Mouse (Mus musculus) cerebellum, adult 9-10 months (tissue): ENCODE data around the gene Fam204a.

Experiments
- DNase-seq: peaks from one replicate; pipeline ENCODE4 v3.0.0; 2022

The Fam204a gene

GRCm38 (mm10) chr19:60225899-60226844 is at the start of gene Fam204a:
Gene Fam204a, minus strand, starts transcription at chr19:60226701.
- DNase-seq, result peak; percentile 96

GRCm38 (mm10) chr19:60265789-60266188 is 39.3 kb upstream of the Fam204a start:
- no peak for DNase-seq

- no peak for DNase-seq
These were observed 34.2 kb upstream of the Fam204a start for GRCm38 (mm10) chr19:60260689-60261088.

GRCm38 (mm10) chr19:60252021-60252420 is 25.5 kb upstream of the Fam204a start:
- no peak for DNase-seq

GRCm38 (mm10) chr19:60251197-60251596 is 24.7 kb upstream of the Fam204a start:
- DNase-seq, result no peak

GRCm38 (mm10) chr19:60245250-60245649 is 18.7 kb upstream of the Fam204a start:
- no peak for DNase-seq

DNA sequence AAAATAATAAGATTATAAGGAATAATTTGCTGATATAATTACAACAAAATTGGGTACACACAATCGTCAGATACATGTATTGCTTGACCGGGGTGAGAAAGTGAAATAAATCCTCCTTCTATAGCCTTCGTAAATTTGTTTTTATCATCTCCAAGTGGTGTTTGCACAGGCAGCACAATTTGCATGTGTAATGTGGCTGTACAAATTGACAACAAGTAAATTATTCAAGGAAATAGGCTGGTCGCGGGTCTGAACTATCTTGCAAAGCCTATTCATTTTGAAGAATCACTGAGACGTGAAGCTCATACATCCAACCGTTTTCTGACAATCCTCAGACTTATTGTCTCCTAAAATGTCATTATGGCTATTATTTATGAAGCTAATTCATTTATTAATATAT is 16.1 kb upstream of the Fam204a start:
- DNase-seq, result no peak

GRCm38 (mm10) chr19:60241916-60242602 is 15.6 kb upstream of the Fam204a start:
- no peak for DNase-seq

GRCm38 (mm10) chr19:60231542-60231941 is 5.0 kb upstream of the Fam204a start:
- no peak for DNase-seq

GRCm38 (mm10) chr19:60226845-60227235 is 339 bp upstream of the Fam204a start:
- no peak for DNase-seq

- no peak for DNase-seq
These were observed 7.1 kb downstream of the Fam204a start for GRCm38 (mm10) chr19:60219395-60219794.

DNA sequence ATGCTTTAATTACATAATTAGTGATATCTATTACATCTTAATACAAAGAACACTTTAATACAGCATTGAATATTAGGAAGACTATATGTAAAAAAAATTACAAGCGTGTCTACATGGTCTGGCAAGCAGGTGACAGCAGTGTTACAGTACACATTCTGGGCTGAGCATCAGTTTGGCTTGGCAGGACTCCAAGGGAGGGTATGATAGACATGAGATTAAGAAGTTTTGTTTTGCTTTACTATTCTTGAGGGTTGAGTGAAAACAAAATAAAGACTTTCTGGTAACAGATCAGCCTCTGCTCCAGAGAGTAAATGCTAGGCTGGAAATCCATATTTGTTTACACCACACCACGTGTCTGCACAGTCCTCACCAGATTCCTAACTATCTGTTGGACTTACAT is 8.5 kb downstream of the Fam204a start:
- no peak for DNase-seq

GRCm38 (mm10) chr19:60208173-60208572 is 18.3 kb downstream of the Fam204a start:
- DNase-seq, result no peak

DNA sequence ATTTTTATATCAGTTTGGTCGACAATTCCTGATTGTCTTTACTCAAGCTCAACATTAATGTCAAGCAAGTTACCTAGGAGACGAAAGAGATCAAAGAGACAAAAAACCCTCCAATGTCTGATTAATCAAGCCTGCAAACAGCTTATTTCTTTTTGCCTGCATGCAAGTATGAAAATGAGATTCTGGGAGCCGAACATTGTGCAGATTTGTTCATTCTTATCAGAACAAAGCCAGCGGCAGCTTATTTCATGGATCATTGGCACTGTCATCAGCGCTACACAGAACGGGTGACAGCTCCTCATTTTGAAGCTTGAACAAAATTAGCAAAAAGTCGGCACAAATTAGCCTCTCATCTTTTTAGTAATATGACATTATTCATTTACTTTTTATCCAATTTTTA is 22.3 kb downstream of the Fam204a start:
- DNase-seq, result no peak

DNA sequence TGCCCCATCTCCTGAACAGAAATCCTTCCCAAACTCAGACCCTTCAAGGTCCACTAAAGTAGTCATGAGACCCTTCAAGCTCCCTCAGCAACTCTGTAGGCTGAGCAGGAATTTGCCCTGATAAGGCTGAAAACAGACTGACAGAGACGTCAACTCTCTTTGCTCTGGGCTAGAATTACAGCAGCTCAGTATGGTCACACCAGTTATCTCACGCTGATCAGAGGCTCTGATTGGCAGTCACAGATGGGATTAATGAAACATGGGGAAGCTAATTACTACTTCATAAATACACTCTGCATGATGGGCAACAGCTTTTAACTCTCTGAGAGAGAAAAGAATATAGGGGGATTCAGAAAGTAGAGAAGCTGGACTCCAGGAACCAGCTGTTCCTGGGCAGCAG is 26.2 kb downstream of the Fam204a start:
- no peak for DNase-seq

DNA sequence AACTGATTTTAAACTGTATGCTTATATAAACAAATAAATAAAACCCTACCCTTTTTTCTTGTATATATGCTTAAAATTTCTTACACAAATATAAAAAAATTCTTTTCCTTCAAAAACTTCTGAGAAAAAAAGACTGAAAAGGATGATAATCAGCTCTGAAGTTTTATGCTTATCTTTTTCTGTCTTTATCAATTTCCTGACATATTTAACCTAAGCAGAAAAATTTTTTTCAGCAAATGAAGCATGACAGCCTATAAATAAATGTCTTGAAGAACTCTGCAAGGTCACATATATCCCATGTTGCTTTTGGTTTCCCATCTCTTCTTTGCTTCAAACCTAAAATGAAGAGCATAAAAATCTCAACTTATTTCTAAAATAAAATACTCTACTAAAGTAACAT is 27.3 kb downstream of the Fam204a start:
- DNase-seq, result no peak

DNA sequence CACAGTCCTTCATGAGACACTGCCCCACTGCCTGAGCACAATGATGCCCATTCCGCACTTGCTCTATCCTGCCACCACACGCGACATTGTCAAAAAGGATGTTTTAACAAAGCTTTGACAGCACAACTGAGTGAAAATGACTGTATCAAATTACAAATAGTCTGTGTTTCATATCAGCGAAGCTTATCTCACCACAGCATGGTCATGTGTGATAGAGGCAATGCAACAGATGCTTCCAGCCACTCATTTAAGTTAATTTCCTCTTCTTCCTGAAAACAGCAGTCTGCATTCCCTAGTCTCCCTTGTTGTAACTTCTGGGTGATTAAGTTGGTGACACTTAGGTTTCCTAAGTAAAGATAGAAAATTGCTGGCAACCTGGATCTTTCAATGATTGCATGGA is 33.7 kb downstream of the Fam204a start:
- no peak for DNase-seq

DNA sequence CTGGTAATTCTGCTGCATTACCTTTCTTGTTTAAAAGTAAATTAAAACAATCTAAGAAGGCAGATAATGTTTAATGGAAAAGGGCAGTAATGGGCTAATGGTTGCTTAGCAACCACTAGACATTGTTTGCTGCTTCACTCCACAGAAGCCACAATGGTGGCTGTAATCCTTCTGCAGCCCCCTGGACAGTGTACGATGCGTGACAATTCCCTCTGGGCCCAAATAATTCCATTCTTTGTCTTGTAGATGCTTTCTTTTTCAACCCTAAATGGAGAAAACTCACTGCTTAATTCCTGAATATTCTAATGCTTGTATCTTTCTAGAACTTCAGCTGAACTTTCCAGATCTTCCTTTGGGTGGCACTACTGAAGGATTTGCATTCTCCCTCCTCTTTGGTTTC is 37.3 kb downstream of the Fam204a start:
- DNase-seq, result no peak

DNA sequence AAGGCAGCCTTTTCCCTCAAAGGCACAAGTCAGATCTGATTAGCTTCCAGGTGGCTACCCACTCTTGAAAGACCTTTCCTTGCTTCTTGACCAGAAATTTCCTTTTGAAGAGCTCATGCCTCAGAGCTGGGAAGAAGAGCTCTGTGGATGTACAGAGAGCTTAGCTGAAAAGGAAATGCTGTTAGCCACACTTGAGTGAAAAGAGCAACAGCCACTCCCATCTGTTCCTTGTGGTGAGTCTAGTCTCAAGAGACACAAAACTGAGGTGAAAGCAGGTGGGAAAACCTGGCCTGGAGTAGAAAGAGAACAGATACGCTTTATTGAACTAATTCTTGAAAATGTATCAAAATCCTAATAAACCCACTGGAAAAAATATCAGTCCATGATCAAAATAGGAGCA is 43.6 kb downstream of the Fam204a start:
- DNase-seq, result no peak

GRCm38 (mm10) chr19:60182171-60182570 is 44.3 kb downstream of the Fam204a start:
- DNase-seq, result no peak

- DNase-seq, result no peak
These were observed 47.5 kb downstream of the Fam204a start for GRCm38 (mm10) chr19:60178771-60179563.

DNA sequence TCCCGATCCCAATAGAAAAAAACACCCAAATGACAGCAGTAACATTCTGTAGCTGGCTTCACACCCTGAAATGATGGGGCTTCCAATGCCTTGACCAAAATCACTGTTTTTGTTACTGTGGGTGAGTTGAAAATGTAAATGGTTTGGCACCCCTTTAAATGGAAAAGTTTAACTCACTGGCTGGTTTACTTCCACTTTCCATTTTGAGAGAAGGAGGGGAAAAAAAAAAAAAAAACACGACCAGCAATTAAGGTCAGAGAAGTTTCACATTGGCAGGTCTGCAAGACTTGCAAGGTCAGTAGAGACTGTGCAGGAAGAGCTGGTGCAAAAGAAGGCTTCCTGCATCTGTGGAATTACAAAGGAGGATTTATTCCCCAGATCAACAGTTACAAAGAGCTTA is 61.1 kb downstream of the Fam204a start:
- DNase-seq, result no peak

DNA sequence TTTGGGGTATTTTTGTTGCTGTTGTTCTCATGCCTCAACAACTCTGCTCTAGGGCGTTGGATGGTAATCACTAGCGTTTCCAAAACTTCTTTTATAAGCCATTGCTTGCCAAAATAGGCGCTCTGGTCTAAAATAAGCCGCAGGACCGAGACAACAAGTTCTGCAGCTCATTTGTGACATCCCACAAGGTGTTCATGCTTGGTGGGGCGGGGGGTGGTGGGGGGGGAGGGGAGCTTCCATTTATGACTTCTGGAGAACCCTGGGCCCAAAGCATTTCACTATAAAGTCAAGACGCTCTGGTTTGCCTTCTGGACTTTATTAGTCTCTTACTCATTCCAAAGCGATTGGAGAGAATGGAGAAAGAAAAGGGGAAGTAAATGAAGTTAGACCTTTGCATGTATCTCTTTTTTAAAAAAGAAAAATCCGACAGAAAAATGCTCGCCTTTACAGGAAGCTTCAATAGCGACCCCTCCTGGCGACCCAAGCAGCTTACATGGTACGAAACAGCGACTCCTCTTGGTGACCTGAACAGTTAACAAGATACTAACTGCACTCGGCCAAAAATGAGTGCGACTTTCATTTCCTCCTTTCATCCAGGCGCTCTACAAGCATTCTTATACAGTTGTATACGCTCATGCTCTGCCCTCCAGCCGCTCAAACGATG is 65.8 kb downstream of the Fam204a start:
- DNase-seq, result no peak
